Mouse (Mus musculus): ENCODE data around the gene Aox2. TPM values are rescaled to one million over a fixed set of nuclear protein-coding genes. Genes with fewer than 3 reads are reported as not detected.

The Aox2 gene
- polyA plus RNA-seq, 1 experiment: 0.02 TPM

DNA sequence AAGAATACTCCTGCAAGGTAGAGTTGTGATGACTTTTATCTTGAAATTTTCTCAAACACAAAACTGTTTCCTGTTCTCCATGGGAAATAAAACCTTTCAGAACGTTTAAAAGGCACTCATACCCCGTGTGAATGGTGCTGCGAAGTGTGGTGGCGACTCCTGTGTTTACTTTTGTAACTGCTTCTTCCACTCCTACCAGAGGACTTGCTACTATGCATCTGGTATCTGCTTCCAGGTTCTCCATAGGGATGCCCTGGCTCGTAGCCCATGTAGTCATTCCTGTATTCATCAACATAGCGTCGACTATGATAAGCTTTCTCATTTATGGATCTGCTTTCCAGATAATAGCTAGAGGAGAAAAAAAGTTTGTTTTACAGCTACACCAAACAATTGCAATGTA lies 142.8 kb downstream of the Aox2 start:
- Histone ChIP-seq H3K27ac (ENCODE audit: insufficient read depth, low read length) (no peak overlapping the region), H3K4me3 (ENCODE audit: extremely low read depth, insufficient read depth, insufficient read length) (no peak overlapping the region), H3K4me1 (ENCODE audit: control insufficient read depth, insufficient read depth, insufficient read length) (peaks cover 5% of the 10 kb centered on the region), H3K27me3 (ENCODE audit: control insufficient read depth, insufficient read depth, low read length) (no peaks in the 10 kb centered on the region; the same call in 1 of the 2 replicates), H3K36me3 (ENCODE audit: control insufficient read depth, insufficient read depth, low read length) (peaks cover 48% of the 10 kb centered on the region)
- no peak for DNase-seq (ENCODE audit: low read depth in 1 of 2, low spot score in 2 of 2)
- no peak for TF ChIP-seq POLR2A (IDR thresholded peaks at IDR 0.05; ENCODE audit: low read depth, low read length)
- no peak for TF ChIP-seq CTCF (IDR thresholded peaks at IDR 0.05; ENCODE audit: extremely low read depth, insufficient read depth, insufficient read length, insufficient replicate concordance)
- WGBS: 52% methylated on average over 7 of the region's 7 CpGs

DNA sequence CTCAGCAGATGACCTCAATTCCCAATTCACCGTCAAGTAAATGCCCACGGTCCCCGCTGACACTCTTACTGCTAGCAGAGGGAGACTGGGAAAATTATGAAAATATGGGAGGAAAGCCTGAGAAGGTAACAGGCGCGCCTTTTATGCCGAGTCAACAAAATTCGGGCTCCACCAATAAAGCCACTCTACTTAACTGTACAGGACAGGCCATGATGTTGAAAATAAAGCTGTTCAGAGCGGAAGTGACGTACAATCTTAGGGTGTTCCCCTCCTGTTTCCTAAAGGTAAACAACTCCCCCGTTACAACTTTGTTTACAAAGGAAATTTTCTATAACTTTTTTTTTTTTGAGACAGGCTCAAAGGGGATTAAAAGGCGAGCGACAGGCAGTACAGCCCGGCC lies 144.8 kb downstream of the Aox2 start:
- Histone ChIP-seq H3K36me3 (ENCODE audit: control insufficient read depth, insufficient read depth, low read length) (peaks cover 34% of the 10 kb centered on the region), H3K4me1 (ENCODE audit: control insufficient read depth, insufficient read depth, insufficient read length) (peaks cover 5% of the 10 kb centered on the region), H3K4me3 (ENCODE audit: extremely low read depth, insufficient read depth, insufficient read length) (peak overlapping the region; percentile 65), H3K27ac (ENCODE audit: insufficient read depth, low read length) (peak overlapping the region; percentile 99), H3K27me3 (ENCODE audit: control insufficient read depth, insufficient read depth, low read length) (no peaks in the 10 kb centered on the region; the same call in 1 of the 2 replicates)
- 1% methylated on average over 13 of the region's 13 CpGs for WGBS
- TF ChIP-seq POLR2A (IDR thresholded peaks at IDR 0.05; ENCODE audit: low read depth, low read length) (no peak), CTCF (IDR thresholded peaks at IDR 0.05; ENCODE audit: extremely low read depth, insufficient read depth, insufficient read length, insufficient replicate concordance) (no peak)
- DNase-seq (ENCODE audit: low read depth in 1 of 2, low spot score in 2 of 2): peak; percentile 27 to 85

DNA sequence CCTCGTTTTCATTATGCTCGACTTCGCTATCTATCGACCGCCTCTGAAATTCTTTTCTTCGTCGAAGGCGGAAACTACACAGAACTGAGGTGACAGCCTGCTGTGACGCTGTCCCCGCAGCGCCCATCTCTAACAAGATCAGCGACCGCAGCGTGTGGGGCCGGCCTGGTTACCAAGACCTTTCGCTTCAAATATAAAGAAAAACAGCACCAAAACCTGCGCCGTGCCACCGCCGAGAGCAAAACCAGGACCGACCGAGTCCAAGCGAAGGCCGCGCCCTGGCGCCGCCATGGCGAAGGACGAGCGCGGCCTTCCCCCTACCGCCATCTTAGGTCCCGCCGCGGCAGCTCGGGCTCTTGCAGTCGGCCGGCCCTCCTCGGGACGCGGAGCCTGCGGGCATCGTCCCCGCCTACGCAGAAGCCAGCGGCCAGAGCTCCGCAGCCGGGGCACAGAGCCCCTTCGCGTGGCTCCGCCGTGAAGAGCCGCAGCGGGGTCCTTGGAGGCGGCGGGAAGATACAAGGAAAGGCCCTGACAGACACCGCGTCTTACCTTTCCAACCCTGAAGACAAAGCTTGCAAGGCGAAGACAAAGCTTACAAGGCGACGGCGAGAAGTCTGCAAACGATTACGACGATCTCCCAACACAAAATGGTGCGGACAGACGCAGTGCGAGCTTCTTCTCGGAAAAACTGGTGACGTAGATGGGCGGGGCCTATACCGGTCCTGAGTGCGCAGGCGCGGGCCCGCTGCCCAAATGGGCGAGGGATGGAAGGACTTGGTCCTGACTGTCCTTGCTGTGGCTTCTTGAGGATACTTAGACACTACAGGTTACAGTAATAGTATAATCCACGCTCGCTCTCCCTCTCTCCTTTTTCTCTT lies 145.5 kb downstream of the Aox2 start, which contains the start of gene Clk1:
Gene Clk1, minus strand, starts transcription at position 696 of the 878 bp plus-strand sequence.
- Histone ChIP-seq H3K36me3 (ENCODE audit: control insufficient read depth, insufficient read depth, low read length) (peaks cover 26% of the 10 kb centered on the region), H3K27me3 (ENCODE audit: control insufficient read depth, insufficient read depth, low read length) (no peaks in the 10 kb centered on the region; the same call in 1 of the 2 replicates), H3K4me1 (ENCODE audit: control insufficient read depth, insufficient read depth, insufficient read length) (peaks cover 5% of the 10 kb centered on the region), H3K4me3 (ENCODE audit: extremely low read depth, insufficient read depth, insufficient read length) (peak within 1 kb of the TSS; percentile 65), H3K27ac (ENCODE audit: insufficient read depth, low read length) (peak within 1 kb of the TSS; percentile 99)
- peak; percentile 82 to 95 for DNase-seq (ENCODE audit: low read depth in 1 of 2, low spot score in 2 of 2)
- WGBS: under 1% methylated on average over 79 of the region's 79 CpGs
- no peak for TF ChIP-seq CTCF (IDR thresholded peaks at IDR 0.05; ENCODE audit: extremely low read depth, insufficient read depth, insufficient read length, insufficient replicate concordance)
- TF ChIP-seq POLR2A (IDR thresholded peaks at IDR 0.05; ENCODE audit: low read depth, low read length): peak; percentile 96

DNA sequence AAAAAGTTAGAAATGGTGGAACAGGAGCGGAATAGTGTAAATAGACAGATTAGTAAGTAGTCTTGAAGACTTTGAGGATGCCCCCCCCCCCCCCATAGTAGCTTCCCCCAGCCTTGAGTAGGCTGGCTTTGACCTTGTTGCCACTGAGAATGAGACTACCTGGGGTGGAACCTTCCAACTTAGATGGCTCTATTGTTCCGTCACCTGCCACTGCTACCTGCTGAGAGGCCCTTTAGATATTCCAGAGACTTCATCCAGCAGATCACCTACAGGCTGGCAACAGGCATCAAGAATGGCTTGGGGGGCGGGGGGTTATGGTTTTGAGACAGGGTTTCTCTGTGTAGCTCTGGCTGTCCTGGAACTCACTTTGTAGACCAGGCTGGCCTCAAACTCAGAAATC lies 146.4 kb downstream of the Aox2 start:
- WGBS: 93% methylated on average over 3 of the region's 3 CpGs
- H3K27me3 ChIP-seq (ENCODE audit: control insufficient read depth, insufficient read depth, low read length): no peaks in the 10 kb centered on the region
- peaks cover 18% of the 10 kb centered on the region for H3K36me3 ChIP-seq (ENCODE audit: control insufficient read depth, insufficient read depth, low read length)
- TF ChIP-seq POLR2A (IDR thresholded peaks at IDR 0.05; ENCODE audit: low read depth, low read length) (no peak), CTCF (IDR thresholded peaks at IDR 0.05; ENCODE audit: extremely low read depth, insufficient read depth, insufficient read length, insufficient replicate concordance) (no peak)
- peaks cover 5% of the 10 kb centered on the region for H3K4me1 ChIP-seq (ENCODE audit: control insufficient read depth, insufficient read depth, insufficient read length)
- no peak for DNase-seq (ENCODE audit: low read depth in 1 of 2, low spot score in 2 of 2)
- no peak overlapping the region for H3K27ac ChIP-seq (ENCODE audit: insufficient read depth, low read length)
- H3K4me3 ChIP-seq (ENCODE audit: extremely low read depth, insufficient read depth, insufficient read length): no peak overlapping the region

Other genes with a start within 250 kb of the Aox2 start
- 0.35 and 0.57 TPM in 2 replicates for gene Aox1, start 248.4 kb upstream of the Aox2 start, polyA plus RNA-seq (2012; rRNA removed)
- 0.12 and 0.41 TPM in 2 replicates for gene Aox3, start 165.2 kb upstream of the Aox2 start, polyA plus RNA-seq (2012; rRNA removed)
- 0.05 TPM in 1 of 2 replicates, not detected in the other for gene Aox4, start 67.9 kb upstream of the Aox2 start, polyA plus RNA-seq (2012; rRNA removed)
- 12.1 and 13.3 TPM in 2 replicates for gene Bzw1, start 114.6 kb downstream of the Aox2 start, polyA plus RNA-seq (2012; rRNA removed)
- gene Clk1, start 145.7 kb downstream of the Aox2 start, polyA plus RNA-seq (2012; rRNA removed): 37.5 and 48.1 TPM in 2 replicates
- 7.5 and 8.6 TPM in 2 replicates for gene Nif3l1, start 166.8 kb downstream of the Aox2 start, polyA plus RNA-seq (2012; rRNA removed)
- 9.4 and 16.9 TPM in 2 replicates for gene Ppil3, start 167.2 kb downstream of the Aox2 start, polyA plus RNA-seq (2012; rRNA removed)
- gene Orc2, start 226.8 kb downstream of the Aox2 start, polyA plus RNA-seq (2012; rRNA removed): 8.5 and 10.4 TPM in 2 replicates